Mouse (Mus musculus) limb, embryonic 13.5 days (tissue): ENCODE data around the gene Nav2. TPM values are rescaled to one million over a fixed set of nuclear protein-coding genes. Genes with fewer than 3 reads are reported as not detected.

Experiments
- ATAC-seq: fragments of 200-750 bp; cut with Nextera tagmentation; 2 replicates; pipeline ENCODE4 v1.8.0; 2017; ENCODE audit warnings: low read depth, moderate number of reproducible peaks, moderate TSS enrichment; ENCODE audit not compliant: low FRiP score
- H3K27ac ChIP-seq: fragments of 300-500 bp; sonication (generic); 2 replicates; pipeline ENCODE4 v1.5.1; 2015; ENCODE audit warnings: inconsistent platforms, mild to moderate bottlenecking, moderate library complexity
- H3K27me3 ChIP-seq: fragments of 300-500 bp; sonication (generic); 2 replicates; pipeline ENCODE4 v1.6.1; 2015; ENCODE audit warnings: mild to moderate bottlenecking, inconsistent platforms
- H3K36me3 ChIP-seq: fragments of 300-500 bp; sonication (generic); 2 replicates; pipeline ENCODE4 v1.6.1; 2015; ENCODE audit warnings: inconsistent platforms, mild to moderate bottlenecking, moderate library complexity
- H3K4me1 ChIP-seq: fragments of 300-500 bp; sonication (generic); 2 replicates; pipeline ENCODE4 v1.6.1; 2015; ENCODE audit warnings: inconsistent platforms
- H3K4me2 ChIP-seq: fragments of 300-500 bp; sonication (generic); replicated peaks from 2 replicates; pipeline ENCODE4 v1.6.1; 2015; ENCODE audit warnings: inconsistent platforms, mild to moderate bottlenecking, moderate library complexity
- H3K4me3 ChIP-seq: fragments of 300-500 bp; sonication (generic); 2 replicates; pipeline ENCODE4 v1.5.1; 2015; ENCODE audit warnings: moderate library complexity, mild to moderate bottlenecking, inconsistent platforms
- H3K9ac ChIP-seq: fragments of 300-500 bp; sonication (generic); 2 replicates; pipeline ENCODE4 v1.6.1; 2015; ENCODE audit warnings: mild to moderate bottlenecking, inconsistent platforms
- H3K9me3 ChIP-seq: fragments of 300-500 bp; sonication (generic); 2 replicates; pipeline ENCODE4 v1.6.1; 2016; ENCODE audit warnings: inconsistent platforms
- whole genome bisulfite sequencing: fragments of 180-500 bp; shearing (Covaris S2); methylation state at CpG from one replicate; pipeline ENCODE4 v1.1.7; 2015; 5-methylcytosine and 5-hydroxymethylcytosine counted together
- polyA plus RNA-seq: library from polyadenylated mRNA; unstranded; fragments of >200 nt; fragmentation: Nextera tagmentation; extraction: Ambion mirVana; gene quantifications from 2 replicates; pipeline ENCODE4 v1.2.1, GENCODE M21; 2015

Gene Nav2
- polyA plus RNA-seq, 1 experiment from 2014 or later = 17.4 TPM

- H3K36me3 ChIP-seq = no peaks in the 10 kb centered on the region
- H3K4me1 ChIP-seq = peaks cover 25% of the 10 kb centered on the region
- peak overlapping the region; percentile 67 for H3K27ac ChIP-seq
- H3K4me3 ChIP-seq = peak overlapping the region; percentile 10; the same call in 1 of the 2 replicates
- no peaks in the 10 kb centered on the region for H3K9me3 ChIP-seq
- WGBS = 9% methylated on average over 16 of the region's 16 CpGs
- H3K27me3 ChIP-seq = no peaks in the 10 kb centered on the region
- H3K9ac ChIP-seq = peak overlapping the region; percentile 27; the same call in 1 of the 2 replicates
- ATAC-seq = peak; percentile 74
- H3K4me2 ChIP-seq = peak overlapping the region; percentile 52
Measured at GRCm38 (mm10) chr7:49343081-49343600, 434.6 kb downstream of the Nav2 start.

- H3K4me3 ChIP-seq = no peak overlapping the region
- WGBS = 57% methylated on average over 4 of the region's 4 CpGs
- no peak overlapping the region for H3K9ac ChIP-seq
- peak; percentile 10; the same call in 1 of the 2 replicates for ATAC-seq
- peaks cover 25% of the 10 kb centered on the region for H3K4me1 ChIP-seq
- 0 out of 2 replicates have a peak, but pooled peaks cover 4% of the 10 kb centered on the region for H3K27me3 ChIP-seq
- no peaks in the 10 kb centered on the region for H3K9me3 ChIP-seq
- H3K4me2 ChIP-seq = peak overlapping the region; percentile 52
- no peaks in the 10 kb centered on the region for H3K36me3 ChIP-seq
- H3K27ac ChIP-seq = no peak overlapping the region
Measured at GRCm38 (mm10) chr7:49343752-49344484, 435.4 kb downstream of the Nav2 start.

- H3K4me1 ChIP-seq = peaks cover 29% of the 10 kb centered on the region
- H3K36me3 ChIP-seq = no peaks in the 10 kb centered on the region
- H3K9me3 ChIP-seq = no peaks in the 10 kb centered on the region
- 0 out of 2 replicates have a peak, but pooled peaks cover 4% of the 10 kb centered on the region for H3K27me3 ChIP-seq
- ATAC-seq = no peak
- 51% methylated on average over 16 of the region's 16 CpGs for WGBS
- no peak overlapping the region for H3K4me2 ChIP-seq
- no peak overlapping the region for H3K4me3 ChIP-seq
- no peak overlapping the region for H3K9ac ChIP-seq
- no peak overlapping the region for H3K27ac ChIP-seq
Measured at GRCm38 (mm10) chr7:49347338-49348272, 439.1 kb downstream of the Nav2 start.

- no peak for ATAC-seq
- Histone ChIP-seq H3K4me3 (no peak overlapping the region), H3K9ac (no peak overlapping the region), H3K27me3 (0 out of 2 replicates have a peak, but pooled peaks cover 4% of the 10 kb centered on the region), H3K27ac (no peak overlapping the region), H3K9me3 (no peaks in the 10 kb centered on the region), H3K4me2 (no peak overlapping the region), H3K36me3 (no peaks in the 10 kb centered on the region), H3K4me1 (peaks cover 18% of the 10 kb centered on the region)
- WGBS = 28% methylated on average over 2 of the region's 2 CpGs
Measured at GRCm38 (mm10) chr7:49348636-49349035, 440.1 kb downstream of the Nav2 start.

DNA sequence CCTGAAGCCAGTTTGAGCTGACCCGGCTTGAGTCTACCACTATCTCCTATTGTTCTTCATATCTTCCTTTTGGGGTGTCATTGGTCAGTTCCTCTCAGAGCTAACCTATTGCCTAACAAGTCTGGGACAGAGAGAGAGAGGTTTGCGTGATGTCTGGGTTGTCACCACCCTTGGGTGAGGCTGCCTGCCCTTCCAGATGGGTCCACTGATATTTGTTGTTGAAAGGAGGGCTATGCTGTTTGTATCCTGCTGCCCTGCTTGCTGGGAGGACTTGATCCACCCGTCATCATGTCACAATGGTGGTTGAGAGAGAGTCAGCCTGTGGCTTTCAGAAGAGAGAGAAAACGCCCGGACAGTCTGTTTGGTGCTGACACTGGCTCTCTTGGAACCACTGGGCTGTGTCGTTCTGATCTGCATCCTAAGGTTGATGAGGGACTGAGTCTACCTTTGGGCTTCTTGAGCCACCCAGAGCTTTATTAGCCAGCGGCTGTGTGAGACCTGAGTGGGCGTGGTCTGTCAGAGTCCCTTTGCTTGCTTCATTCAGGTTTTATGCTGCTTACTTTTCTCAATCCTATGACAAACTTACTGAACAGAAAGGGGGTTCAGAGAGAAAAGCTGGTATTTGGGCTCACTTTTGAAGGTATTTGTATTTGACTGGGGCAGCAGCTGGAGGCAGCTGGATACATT, 441.9 kb downstream of the Nav2 start:
- Histone ChIP-seq H3K4me3 (no peak overlapping the region), H3K9me3 (no peaks in the 10 kb centered on the region), H3K27me3 (0 out of 2 replicates have a peak, but pooled peaks cover 4% of the 10 kb centered on the region), H3K9ac (no peak overlapping the region), H3K4me2 (no peak overlapping the region), H3K36me3 (no peaks in the 10 kb centered on the region), H3K4me1 (peaks cover 21% of the 10 kb centered on the region; the same call in 1 of the 2 replicates), H3K27ac (no peak overlapping the region)
- no peak for ATAC-seq
- WGBS = 81% methylated on average over 8 of the region's 8 CpGs

DNA sequence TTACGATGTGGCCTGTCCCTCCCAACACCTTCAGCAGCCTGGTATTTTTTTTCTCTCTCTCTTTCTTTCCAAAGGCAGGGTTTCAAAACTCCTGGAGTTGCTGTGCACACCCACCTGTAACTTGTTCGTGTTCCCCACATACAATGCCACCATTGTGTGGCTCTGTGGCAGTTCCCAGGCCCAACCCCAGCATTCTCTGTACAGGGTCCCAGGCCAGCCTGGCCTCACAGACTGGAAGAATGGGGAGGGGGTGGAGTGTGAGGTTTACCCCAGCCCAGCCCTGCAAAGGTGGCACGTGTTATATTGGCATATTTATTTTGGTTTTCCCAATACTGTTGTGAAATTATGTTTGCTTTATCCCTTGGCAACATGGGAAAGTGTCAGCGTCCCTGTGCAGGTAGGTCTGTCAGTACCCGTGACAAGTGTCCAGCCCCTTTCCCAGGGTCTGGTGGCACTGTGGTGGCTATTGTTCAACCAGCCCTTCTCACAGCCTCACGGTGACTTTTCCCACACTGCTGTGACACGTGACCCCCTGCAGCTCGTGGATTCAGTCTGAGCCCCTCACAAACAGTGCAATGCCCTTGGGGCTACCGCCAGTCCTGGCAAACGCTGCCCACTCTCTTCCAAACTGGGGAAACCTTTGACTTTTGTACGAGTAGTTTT, 443.2 kb downstream of the Nav2 start:
- H3K27ac ChIP-seq = no peak overlapping the region; the same call in 1 of the 2 replicates

GRCm38 (mm10) chr7:49357441-49358165, 449.1 kb downstream of the Nav2 start:
- no peak overlapping the region for H3K4me2 ChIP-seq
- H3K4me1 ChIP-seq = peaks cover 12% of the 10 kb centered on the region; the same call in 1 of the 2 replicates
- WGBS = 77% methylated on average over 18 of the region's 18 CpGs
- H3K4me3 ChIP-seq = no peak overlapping the region
- H3K27ac ChIP-seq = no peak overlapping the region
- no peaks in the 10 kb centered on the region for H3K9me3 ChIP-seq
- no peak overlapping the region for H3K9ac ChIP-seq
- ATAC-seq = no peak
- H3K27me3 ChIP-seq = no peaks in the 10 kb centered on the region
- H3K36me3 ChIP-seq = no peaks in the 10 kb centered on the region

More for the DNA sequence above, 443.2 kb downstream of the Nav2 start:
- no peak overlapping the region for H3K4me2 ChIP-seq
- H3K4me1 ChIP-seq = peaks cover 21% of the 10 kb centered on the region; the same call in 1 of the 2 replicates
- H3K9me3 ChIP-seq = no peaks in the 10 kb centered on the region
- no peak overlapping the region for H3K4me3 ChIP-seq
- no peaks in the 10 kb centered on the region for H3K36me3 ChIP-seq
- WGBS = 57% methylated on average over 11 of the region's 11 CpGs
- 0 out of 2 replicates have a peak, but pooled peaks cover 4% of the 10 kb centered on the region for H3K27me3 ChIP-seq
- ATAC-seq = peak; percentile 68; the same call in 1 of the 2 replicates
- no peak overlapping the region for H3K9ac ChIP-seq

- no peak overlapping the region for H3K27ac ChIP-seq
- no peaks in the 10 kb centered on the region for H3K36me3 ChIP-seq
- 88% methylated on average over 3 of the region's 3 CpGs for WGBS
- H3K9me3 ChIP-seq = no peaks in the 10 kb centered on the region
- H3K4me1 ChIP-seq = peaks cover 12% of the 10 kb centered on the region; the same call in 1 of the 2 replicates
- no peak overlapping the region for H3K4me2 ChIP-seq
- H3K9ac ChIP-seq = no peak overlapping the region
- H3K4me3 ChIP-seq = no peak overlapping the region
- H3K27me3 ChIP-seq = no peaks in the 10 kb centered on the region
- ATAC-seq = no peak
Measured at GRCm38 (mm10) chr7:49359120-49359519, 450.6 kb downstream of the Nav2 start.

GRCm38 (mm10) chr7:49360597-49360996, 452.1 kb downstream of the Nav2 start:
- WGBS = 75% methylated on average over 3 of the region's 3 CpGs
- H3K27ac ChIP-seq = no peak overlapping the region
- H3K4me2 ChIP-seq = no peak overlapping the region
- no peak overlapping the region for H3K4me3 ChIP-seq
- no peak for ATAC-seq
- no peak overlapping the region for H3K9ac ChIP-seq
- H3K4me1 ChIP-seq = peaks cover 5% of the 10 kb centered on the region; the same call in 1 of the 2 replicates
- H3K9me3 ChIP-seq = no peaks in the 10 kb centered on the region
- H3K36me3 ChIP-seq = no peaks in the 10 kb centered on the region
- H3K27me3 ChIP-seq = no peaks in the 10 kb centered on the region

DNA sequence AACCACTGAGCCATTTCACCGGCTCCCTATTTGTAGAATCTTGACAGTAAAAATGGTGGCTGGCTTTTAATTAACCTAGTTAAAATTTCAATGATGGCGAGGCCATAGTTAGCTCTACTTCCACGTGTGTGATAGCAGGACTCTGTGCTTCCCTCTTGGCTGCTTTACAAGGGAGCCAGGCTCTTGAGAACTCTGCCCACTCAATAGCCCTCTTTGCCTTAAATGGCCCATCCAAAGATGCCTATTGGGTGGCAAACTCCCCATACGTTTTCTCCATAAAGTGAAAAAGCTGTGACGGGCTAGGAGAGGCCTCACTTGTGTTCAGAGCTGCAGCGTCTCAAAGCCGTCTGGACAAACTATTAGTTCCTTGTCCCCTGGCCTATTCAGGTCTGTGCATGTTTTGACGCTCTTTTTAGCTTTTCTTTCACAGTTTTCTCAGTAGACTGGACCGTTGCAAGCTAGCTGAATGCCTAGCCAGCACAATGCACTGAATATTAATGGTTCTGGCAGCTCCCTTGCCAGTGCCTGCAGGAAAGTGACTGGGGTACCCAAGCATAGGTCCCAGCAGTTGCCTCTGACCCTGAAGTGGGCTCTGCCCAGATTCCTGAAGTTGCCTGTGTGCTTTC, 453.1 kb downstream of the Nav2 start:
- Histone ChIP-seq H3K4me3 (no peak overlapping the region), H3K9ac (no peak overlapping the region), H3K27ac (no peak overlapping the region), H3K4me1 (peaks cover 5% of the 10 kb centered on the region; the same call in 1 of the 2 replicates), H3K36me3 (no peaks in the 10 kb centered on the region), H3K4me2 (no peak overlapping the region), H3K27me3 (no peaks in the 10 kb centered on the region), H3K9me3 (no peaks in the 10 kb centered on the region)
- 63% methylated on average over 9 of the region's 9 CpGs for WGBS
- ATAC-seq = no peak
